Comparison of ENCODE assay signal across 8 mouse cellular contexts in genomic region chr19:44692396-44692795, GRCm38 (mm10).
A peak's percentile ranks its signal among the peaks of the same experiment; 100 is the strongest.
DNase-seq lines count a peak whose midpoint lies in the region; ATAC-seq and TF ChIP-seq lines count a peak whose summit lies in the region.

No protein-coding gene starts in this region.

- no peak for ATAC-seq in embryonic facial prominence, embryonic 12.5 days (ENCODE audit: insufficient number of reproducible peaks, insufficient read depth, low FRiP score, low TSS enrichment)
- ATAC-seq in midbrain, embryonic 12.5 days (ENCODE audit: low FRiP score, low read depth) = no peak

- no peak overlapping the region for H3K27ac ChIP-seq in thymus, adult 2 months (ENCODE audit: control insufficient read depth, insufficient read depth, low read length)
- no peak overlapping the region for H3K27ac ChIP-seq in embryonic facial prominence, embryonic 12.5 days
- H3K27ac ChIP-seq in midbrain, embryonic 12.5 days (replicated peaks) = no peak overlapping the region

- no peaks in the 10 kb centered on the region; the same call in 1 of the 2 replicates for H3K27me3 ChIP-seq in thymus, adult 2 months (ENCODE audit: control insufficient read depth, insufficient read depth, low read length)
- H3K27me3 ChIP-seq in embryonic facial prominence, embryonic 12.5 days = peaks cover 68% of the 10 kb centered on the region
- H3K27me3 ChIP-seq in midbrain, embryonic 12.5 days = peaks cover 94% of the 10 kb centered on the region

- 5% methylated on average over 17 of the region's 17 CpGs for WGBS in thymus, adult 2 months
- under 1% methylated on average over 17 of the region's 17 CpGs for WGBS in embryonic facial prominence, embryonic 12.5 days
- 2% methylated on average over 17 of the region's 17 CpGs for WGBS in midbrain, embryonic 12.5 days

- no peaks in the 10 kb centered on the region for H3K4me1 ChIP-seq in thymus, adult 2 months (replicated peaks; ENCODE audit: control insufficient read depth, insufficient read depth, low read length)
- H3K4me1 ChIP-seq in embryonic facial prominence, embryonic 12.5 days = peaks cover 7% of the 10 kb centered on the region; the same call in 1 of the 2 replicates
- H3K4me1 ChIP-seq in midbrain, embryonic 12.5 days = peaks cover 28% of the 10 kb centered on the region

- no peak overlapping the region for H3K9ac ChIP-seq in embryonic facial prominence, embryonic 12.5 days
- H3K9ac ChIP-seq in midbrain, embryonic 12.5 days (replicated peaks) = no peak overlapping the region

- no peak for TF ChIP-seq POLR2A in thymus, adult 2 months (IDR thresholded peaks at IDR 0.05; ENCODE audit: control insufficient read depth, extremely low read depth, insufficient read depth, low read length, poor library complexity)

- peak; percentile 9 for DNase-seq in thymus, adult 2 months
- no peak for DNase-seq in thymus, adult 18-20 months
- DNase-seq in heart, postnatal 14 days = peak; percentile 76 to 80
- peak; percentile 92 to 93 for DNase-seq in kidney, postnatal 4 days
- DNase-seq in urinary bladder, postnatal 14 days (ENCODE audit: low spot score) = peak; percentile 72
- no peak for DNase-seq in spleen, adult 12 weeks (ENCODE audit: low spot score)

- intact Hi-C loops in heart, postnatal 14 days (cut with DNase I) = loop anchor here (5.0 kb wide), 1 partner anchor 60 kb away; no protein-coding TSS in a partner anchor

- H3K9me3 ChIP-seq in embryonic facial prominence, embryonic 12.5 days = no peaks in the 10 kb centered on the region
- H3K9me3 ChIP-seq in midbrain, embryonic 12.5 days = no peaks in the 10 kb centered on the region

- peak overlapping the region; percentile 43 for H3K4me2 ChIP-seq in embryonic facial prominence, embryonic 12.5 days (replicated peaks)
- H3K4me2 ChIP-seq in midbrain, embryonic 12.5 days (replicated peaks) = peak overlapping the region; percentile 50

- H3K36me3 ChIP-seq in thymus, adult 2 months (ENCODE audit: control insufficient read depth, insufficient read depth, low read length) = no peaks in the 10 kb centered on the region
- H3K36me3 ChIP-seq in embryonic facial prominence, embryonic 12.5 days = no peaks in the 10 kb centered on the region
- H3K36me3 ChIP-seq in midbrain, embryonic 12.5 days = no peaks in the 10 kb centered on the region

- H3K4me3 ChIP-seq in thymus, adult 2 months (ENCODE audit: control insufficient read depth, insufficient read depth, low read length) = no peak overlapping the region
- H3K4me3 ChIP-seq in embryonic facial prominence, embryonic 12.5 days = no peak overlapping the region
- H3K4me3 ChIP-seq in midbrain, embryonic 12.5 days = peak overlapping the region; percentile 25

- TF ChIP-seq CTCF in thymus, adult 2 months (IDR thresholded peaks at IDR 0.05; ENCODE audit: borderline replicate concordance, control insufficient read depth, extremely low read depth, insufficient read depth, low read length, poor library complexity) = no peak

Comparison
In these comparisons a context has a peak if more than half of its experiments do, and no peak if none do; other contexts are left out.
1. DNase-seq: peak in thymus, adult 2 months (single experiment), heart, postnatal 14 days (2 of 2), kidney, postnatal 4 days (2 of 2) and urinary bladder, postnatal 14 days (single experiment); none in thymus, adult 18-20 months (0 of 2) and spleen, adult 12 weeks (single experiment).